Mouse (Mus musculus) spleen, postnatal 10 days (tissue): Measurements from ENCODE around the gene Rtf2.

Experiments
- DNase-seq, 2 experiments: peaks; one replicate each; pipeline ENCODE4 v3.0.0; 2021 to 2022; ENCODE audit warnings: low spot score in 2 of 2

The Rtf2 gene

DNA sequence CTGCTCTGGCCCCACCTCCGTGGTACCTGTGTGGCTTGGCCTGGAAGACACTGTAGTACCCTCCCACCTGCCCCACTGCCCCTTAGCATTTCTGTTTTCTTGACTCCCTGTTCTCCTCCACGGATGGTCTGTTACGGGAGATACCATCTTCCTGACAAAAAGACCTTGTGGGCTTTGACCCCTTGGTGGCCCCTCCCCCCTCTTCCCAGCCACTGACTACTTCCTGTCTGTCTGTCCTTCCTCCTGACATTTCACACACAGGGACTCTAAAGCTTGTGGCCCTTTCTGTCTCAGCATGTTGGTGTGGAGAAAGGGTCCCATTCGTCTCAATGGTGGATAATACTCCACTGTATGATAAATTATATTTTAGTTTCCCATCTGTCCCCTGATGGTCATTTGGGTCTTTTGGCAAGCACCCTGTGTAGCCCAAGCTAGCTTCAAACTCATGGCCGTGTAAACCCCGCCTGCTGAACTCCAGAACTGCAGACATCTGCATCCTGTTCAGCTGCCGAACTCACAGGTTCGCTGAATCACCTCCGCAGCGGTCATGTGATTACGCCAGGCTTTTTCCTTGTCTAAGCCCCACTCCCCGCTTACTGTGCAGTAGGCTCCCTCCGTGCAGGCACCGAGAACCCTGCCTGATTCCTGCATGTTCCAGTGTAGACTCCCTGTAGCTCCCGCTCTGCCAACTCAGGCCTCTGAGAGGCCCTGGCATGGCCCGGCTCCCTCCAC lies 41.5 kb downstream of the Rtf2 start:
- DNase-seq = no peak

DNA sequence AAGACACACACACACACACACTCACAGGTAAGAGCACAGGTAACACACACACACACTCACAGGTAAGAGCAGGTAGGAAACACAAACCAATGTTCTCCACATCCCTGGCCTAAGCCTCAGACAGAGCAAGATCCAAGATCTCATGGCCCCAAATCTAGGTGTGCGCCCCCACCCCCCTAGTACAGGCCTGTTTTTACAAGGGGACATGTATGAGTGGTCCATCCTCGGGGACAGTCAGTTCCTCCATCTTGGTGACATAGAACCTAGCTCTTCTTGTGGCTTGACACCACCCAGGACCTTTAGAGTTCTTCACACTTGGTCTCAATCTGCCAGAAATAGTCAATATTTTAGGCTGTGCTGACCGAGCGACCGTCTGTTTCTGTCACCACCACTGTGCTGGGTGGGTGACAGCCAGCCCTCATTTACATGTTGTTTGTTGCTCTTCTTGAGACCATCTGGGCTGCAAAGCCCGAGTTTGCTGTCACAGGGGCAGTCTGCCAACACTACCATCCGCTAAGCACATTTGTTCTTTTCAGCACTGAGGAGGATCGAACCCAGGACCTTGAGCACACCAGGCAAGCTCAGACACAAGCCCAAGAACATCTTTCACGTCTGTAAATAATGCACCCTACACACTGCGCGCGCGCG lies 43.5 kb downstream of the Rtf2 start:
- no peak for DNase-seq

DNA sequence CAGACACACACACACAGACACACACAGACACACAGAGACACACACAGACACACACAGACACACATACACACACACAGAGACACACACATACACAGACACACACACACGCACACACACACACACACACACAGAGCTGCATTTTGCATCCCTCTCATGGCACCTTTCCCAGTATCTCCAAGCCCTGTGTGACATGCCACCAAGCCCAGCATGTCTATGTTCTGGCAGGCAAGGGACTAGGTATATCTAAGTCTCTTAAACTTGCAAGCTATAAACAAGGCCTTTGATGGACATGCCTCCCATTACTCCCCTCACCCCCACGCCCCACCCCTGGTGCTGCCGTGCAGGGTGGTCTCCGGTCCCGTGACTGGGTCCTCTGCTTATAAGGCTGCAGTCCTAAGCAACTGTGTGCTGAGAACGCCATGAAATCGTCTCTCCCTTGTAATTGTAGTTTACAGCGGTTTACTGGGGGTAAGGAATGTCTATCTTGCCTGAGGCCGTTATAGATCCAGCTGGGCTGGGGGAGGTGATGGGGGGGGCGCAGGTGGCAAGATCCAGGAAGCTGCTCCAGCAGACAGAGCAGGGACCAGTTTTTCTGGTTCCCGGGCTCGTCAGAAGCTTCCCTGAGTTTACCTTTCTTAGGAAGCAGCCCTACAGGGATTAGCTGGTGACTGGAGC lies 44.5 kb downstream of the Rtf2 start:
- DNase-seq = no peak

DNA sequence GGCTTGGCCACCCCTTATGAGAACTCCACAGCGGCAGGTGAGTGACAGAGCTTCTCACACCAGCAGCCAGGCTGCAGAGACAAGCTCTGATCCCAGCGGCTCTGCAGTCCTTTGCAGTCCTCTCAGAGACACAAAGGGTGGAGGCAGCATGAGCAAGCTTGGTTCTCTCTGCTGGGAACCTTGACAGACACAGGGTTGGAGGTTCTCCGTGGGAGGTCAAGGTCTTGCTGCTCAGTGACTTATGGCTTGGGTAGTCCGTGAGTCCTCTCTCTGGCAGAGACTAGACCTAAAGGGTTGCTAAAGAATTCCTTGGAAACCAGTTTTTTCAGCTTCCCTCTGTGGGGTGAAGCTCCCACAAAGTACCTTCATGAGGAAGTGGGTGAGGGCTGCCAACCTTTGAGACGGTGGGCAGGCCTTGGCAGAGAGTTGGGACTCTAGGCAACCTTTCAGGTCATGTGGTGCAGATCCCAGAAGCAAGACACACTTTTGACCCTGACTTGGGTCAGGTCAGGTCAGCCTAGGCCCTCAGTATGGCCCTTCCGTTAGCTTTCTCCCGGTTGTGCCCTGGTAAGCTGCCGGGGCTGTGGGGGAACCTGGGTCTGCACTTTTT lies 56.5 kb downstream of the Rtf2 start:
- DNase-seq = no peak

DNA sequence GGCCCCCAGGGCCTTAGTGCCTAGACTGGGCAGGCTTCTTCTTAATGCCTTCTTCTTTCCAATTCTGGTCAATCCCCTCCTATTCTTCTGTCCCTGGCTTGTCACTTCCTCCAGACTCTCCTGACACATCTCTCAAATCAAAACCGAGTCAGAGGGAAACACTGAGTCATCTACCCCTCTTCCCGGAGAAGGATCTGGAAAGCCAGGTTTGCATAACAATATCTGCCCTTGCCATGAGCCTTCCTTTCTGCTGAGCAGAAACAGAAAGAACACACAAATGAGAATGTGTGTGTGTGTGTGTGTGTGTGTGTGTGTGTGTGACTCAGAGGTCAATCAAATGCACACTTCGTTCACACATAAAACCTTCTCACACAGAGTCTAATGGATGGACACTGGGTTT lies 58.5 kb downstream of the Rtf2 start:
- DNase-seq = no peak

DNA sequence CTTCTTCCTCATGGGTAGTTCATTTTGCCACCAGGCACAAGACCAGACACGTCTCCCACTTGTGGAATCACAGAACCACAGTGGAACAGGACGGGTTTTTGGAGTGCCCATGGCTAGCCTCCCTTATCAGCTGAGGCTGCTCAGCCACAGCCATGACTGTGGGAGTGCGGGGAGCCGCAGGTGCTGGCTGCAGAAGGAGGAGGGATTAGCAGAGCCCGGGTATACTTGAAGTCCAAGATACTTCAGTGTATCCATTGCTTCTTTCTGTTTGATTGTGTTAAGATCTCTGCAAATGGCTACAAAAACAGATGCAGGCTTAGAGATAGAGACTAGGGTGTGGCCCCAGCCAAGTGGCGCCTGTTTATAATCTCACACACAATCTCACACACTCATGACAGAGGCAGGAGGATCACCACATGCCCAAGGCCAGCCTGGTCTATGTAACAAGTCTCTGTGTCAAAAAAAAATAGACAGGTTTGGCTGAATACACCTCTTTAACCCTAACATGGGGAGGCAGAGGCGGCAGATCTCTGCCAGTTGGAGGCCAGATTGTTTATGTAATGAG lies 60.5 kb downstream of the Rtf2 start:
- no peak for DNase-seq

DNA sequence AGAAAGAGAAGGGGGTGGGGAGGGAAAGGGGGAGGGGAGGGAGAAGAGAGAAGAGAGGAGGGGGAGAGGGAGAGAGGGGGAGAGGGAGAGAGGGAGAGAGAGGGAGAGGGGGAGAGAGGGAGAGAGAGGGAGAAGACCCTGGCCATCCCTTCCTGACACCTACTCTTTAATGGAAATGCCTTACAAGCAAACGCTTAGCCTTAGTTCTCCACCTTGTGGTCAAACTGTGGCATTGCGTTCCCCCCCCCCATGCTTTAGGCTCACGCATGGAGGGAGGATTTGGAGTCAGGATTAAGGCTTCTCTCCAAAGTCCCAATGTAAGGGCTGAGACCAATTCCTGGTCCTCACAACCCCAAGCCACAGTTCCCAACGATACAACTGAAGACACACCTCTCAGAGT lies 61.0 kb downstream of the Rtf2 start:
- DNase-seq = no peak

DNA sequence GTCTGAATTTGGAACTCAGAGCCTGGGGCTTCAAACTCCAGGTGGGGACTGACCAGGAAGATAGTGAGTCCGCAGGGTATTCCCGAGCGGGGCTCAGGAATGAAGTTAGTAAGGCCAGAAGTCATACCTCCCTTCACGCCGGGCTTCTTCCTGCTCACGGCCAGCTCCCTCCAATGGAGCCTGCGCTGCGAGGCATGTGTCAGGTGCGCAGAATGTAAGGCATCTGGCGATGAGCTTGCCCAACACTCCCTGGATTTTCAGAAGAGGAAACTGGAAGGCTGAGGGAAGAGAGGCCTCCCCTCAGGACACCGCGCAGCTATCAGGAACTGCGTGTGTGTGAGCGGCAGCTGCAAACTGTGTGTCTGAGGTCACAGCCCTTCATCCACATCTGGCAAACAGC lies 61.8 kb downstream of the Rtf2 start:
- no peak for DNase-seq

DNA sequence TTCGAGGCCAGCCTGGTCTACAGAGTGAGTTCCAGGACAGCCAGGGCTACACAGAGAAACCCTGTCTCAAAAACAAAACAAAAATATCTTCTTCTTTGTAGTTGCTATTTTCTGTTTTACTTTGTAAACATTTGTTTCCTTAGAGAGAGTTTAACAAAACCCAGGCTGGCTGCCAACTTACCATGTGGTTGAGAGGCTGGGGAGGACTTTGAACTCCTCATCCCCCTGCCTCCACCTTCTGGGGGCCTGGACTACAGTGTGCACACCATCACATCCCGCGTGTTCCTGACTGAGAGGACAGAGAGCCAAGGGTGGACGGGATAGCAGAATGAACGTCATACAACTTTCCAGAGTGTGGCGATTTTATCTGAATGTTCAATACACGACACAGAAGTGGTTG lies 65.8 kb downstream of the Rtf2 start:
- no peak for DNase-seq

DNA sequence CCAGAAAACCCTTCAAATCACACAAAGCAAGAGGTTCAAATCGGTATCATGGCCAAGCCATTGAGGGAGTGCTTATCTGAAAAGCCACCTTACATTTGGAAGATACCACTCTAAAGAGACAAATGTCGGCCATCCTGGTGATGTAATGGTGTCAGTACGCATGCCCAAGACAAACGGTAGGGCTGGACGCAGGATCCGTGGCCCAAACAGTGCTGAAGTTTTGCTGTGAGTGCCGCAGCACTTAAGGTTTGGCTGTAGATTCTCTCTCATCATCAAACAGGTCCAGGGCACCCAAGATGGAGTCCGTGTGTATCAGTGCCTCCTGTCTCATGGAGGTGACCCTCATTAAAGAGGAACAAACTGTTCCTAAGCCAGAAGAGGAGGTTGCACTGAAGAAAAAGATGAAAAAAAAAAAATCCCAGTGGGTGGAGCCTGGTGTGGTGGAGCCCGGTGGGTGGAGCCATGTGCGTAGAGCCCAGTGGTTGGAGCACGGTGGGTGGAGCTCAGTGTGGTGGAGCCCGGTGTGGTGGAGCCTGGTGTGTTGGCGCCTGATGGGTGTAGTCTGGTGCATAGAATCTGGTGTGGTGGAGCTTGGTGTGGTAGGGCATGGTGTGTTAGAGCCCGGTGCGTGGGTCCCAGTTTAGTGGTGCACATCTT lies 69.8 kb downstream of the Rtf2 start:
- no peak for DNase-seq

DNA sequence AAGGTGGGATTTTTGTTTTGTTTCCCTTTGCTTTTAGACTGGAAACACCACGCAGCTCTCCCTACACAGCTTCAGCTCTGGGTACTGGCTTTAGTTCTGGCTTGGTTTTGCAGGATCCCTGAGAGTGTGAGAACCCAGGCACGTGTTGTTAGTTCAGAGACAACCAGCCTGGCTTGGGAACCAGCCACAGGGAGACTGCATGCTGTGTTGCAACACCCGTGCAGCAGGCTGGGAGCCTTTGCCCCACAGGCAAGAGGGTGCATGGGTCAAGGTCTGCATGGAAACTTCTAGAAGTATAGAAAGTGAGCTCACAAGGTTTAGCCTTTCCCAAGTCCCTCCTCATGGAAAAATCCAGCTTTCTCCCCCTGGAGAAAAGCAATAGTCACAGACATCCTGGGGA lies 70.5 kb downstream of the Rtf2 start:
- no peak for DNase-seq

DNA sequence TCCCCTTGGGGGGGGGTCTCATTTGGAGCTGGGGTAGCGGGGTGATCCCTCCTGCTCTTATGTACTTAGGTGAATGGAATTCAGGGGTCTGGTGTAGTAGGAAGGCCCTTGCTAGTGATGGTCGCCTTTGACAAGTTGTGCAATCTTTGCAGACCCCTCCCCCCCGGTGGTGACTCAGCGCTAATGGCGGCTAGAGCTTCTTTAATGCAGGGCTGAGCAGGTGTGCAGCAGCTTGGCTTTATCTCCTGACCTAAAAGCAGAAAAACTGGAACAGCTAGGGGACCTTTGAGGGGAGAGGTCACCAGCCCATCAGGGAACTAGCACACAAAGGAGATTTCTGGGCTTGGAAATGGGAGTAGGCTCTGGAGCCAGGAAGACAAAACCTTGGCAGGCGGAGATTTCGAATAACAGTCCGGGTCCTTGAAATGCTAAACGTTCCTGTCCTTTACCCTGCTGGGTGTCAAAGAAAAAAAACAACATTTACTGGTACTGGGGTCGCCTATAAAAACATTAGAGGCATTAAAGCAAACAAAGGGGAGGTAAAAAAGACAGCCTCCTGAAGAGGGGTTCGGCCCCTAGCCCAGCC lies 76.1 kb downstream of the Rtf2 start:
- no peak for DNase-seq
